Mouse (Mus musculus) layer of hippocampus, postnatal 14 days (tissue): Measurements from ENCODE around the gene Thsd4. TPM values are rescaled to one million over a fixed set of nuclear protein-coding genes. Genes with fewer than 3 reads are reported as not detected.
A peak's percentile ranks its signal among the peaks of the same experiment; 100 is the strongest.

Source experiments
- DNase-seq, 2 experiments: peaks; one replicate each; pipeline ENCODE4 v3.0.0; 2021 to 2022; ENCODE audit warnings: low spot score in 2 of 2, mixed read lengths in 1 of 2
- total RNA-seq, 2 experiments: library from RNA; stranded (reverse); gene quantifications; 2 replicates each; pipeline ENCODE4 v1.2.3; 2021

Gene Thsd4
- total RNA-seq, 2 experiments from 2014 or later, result 36.4 to 37.8 TPM

DNA sequence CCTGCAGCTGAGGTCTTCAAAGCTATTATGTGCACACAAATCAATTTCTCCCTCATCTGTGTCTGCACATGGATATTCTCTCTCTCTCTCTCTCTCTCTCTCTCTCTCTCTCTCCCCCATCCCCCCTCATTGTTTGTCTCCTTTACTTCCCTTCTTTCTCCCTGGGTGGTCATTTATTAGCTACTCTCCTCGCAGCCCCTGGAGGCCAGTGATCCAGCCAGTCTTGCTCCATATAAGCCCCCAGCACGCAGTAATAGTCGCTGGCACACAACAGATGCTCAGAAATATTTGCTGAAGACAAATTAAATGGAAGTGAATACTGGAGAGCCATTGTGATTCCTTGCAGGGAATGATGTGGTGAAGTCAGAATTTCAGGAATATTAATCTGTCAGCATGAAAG is 2.2 kb downstream of the Thsd4 start:
- DNase-seq, result no peak

GRCm38 (mm10) chr9:60518216-60518615 is 3.6 kb downstream of the Thsd4 start:
- no peak for DNase-seq

- no peak for DNase-seq
These were observed 4.7 kb downstream of the Thsd4 start for GRCm38 (mm10) chr9:60517148-60517547.

GRCm38 (mm10) chr9:60516379-60516778 is 5.5 kb downstream of the Thsd4 start:
- DNase-seq, result no peak

DNA sequence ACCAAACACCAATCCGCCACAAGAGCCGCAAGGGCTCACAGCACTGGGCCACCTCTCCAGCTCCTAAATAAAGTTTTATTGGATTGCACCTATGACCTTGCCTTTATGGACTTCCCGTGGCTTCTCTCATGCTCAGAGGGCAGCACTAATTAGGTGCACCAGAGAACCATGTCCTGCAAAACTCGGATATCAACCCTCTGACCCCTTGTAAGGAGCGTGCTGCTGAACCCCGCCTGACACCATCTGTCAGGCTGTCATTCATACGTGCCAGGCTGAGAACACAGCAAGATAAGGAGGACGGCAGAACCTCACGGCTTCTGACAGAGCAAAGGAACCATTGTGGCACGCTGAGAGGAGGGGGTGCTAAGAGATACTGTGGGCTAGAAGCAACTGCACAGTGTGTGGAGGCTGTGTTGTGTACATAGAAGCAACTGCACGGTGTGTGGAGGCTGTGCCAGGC is 8.5 kb downstream of the Thsd4 start:
- no peak for DNase-seq

DNA sequence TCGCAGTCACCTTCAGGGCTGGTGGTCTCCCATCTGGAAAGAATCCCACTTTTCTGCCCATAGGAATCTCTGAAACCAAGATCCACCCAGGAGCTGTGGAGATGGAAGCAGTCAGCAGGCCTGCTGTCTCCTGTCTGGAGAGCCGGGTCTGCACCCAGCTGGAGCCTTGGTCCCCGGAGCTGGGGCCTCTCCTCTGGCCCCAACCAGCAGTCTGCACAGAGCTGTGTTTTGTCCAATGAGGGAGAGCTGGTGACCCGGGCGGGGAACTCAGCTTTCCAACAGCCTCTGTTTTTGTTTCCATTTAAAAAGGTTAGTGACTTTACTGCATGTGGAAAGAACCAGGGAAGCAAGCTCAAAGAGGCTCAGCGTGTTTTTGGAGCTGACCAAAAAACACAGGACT is 11.0 kb downstream of the Thsd4 start:
- no peak for DNase-seq

DNA sequence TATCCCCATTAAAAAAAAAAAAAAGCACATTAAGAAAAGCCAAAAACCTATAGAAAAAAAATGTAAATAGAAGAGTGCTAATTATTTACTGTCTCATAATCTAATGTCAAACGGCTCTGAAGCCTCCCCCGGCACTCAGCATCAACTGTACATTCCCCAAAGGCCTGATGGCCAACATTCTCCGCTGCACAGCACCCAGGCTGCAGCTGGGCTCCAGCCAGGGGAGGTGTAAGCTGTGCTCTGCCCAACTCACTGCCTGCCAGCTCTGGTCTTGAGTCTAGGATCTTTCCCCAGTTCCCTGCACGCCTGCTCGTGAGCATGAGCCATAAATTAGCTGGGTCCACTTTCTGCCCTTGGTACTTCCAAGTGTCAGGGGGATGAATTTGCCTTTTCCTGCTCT is 15.7 kb downstream of the Thsd4 start:
- DNase-seq, result no peak

DNA sequence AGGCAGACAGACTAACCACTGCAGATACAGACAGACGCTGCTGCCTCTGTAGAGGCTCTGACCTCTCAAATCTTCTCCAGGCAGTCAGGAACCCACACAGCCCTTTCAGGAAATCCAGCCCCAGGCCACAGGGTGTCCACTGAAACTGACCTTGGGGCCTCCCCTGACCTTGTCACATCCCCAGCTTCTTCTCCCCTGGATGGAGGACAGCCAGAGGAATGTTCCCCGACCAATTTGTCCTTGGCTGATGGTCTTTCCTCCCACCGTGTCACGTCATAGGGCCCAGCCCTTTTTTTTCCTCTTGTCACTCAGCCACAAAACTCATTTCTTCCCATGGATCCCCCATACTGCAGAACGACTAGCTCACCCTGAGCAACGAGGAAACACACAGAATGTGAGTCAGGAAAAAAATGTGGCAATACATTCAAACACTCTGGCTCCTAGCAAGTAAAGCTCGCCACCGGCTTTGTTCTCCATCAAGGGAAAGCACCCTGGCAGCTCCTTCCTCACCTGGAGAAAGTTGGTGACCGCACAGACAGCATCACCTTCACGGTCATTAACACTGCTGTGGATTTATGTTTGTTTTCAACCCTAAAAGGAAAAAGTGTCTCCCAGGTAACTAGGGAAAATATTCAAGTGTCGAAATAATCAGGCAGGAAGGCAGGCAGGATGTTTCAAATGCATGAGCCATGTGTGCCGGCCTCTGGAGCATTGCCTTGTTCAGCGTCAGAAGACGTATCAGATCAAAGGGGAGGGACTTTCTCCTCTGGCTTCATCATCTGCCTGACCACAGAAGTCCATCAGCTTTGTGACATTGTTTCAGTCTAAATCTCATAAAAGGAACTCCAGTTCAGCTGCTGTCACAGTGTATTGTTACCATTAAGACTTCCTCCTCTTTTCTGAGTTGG is 17.2 kb downstream of the Thsd4 start:
- no peak for DNase-seq

DNA sequence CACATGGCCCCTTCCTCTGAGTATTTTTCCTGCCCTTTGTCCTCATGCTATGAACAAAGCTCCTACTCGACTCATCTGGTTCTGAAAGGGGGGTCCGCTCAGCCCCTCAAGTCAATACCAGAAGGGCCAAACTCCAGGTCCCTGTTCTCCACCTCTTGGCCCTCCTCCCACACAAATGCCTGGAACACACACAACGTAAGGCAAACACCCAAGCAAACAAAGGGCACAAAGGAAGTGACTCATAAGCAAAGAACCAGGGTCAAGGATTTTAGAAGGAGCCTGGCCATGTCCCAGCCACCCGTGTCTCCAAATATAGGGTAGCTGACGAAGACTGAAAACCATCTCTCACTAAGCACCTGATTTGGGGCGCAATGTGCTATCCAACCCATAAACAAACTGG is 19.6 kb downstream of the Thsd4 start:
- DNase-seq, result no peak

DNA sequence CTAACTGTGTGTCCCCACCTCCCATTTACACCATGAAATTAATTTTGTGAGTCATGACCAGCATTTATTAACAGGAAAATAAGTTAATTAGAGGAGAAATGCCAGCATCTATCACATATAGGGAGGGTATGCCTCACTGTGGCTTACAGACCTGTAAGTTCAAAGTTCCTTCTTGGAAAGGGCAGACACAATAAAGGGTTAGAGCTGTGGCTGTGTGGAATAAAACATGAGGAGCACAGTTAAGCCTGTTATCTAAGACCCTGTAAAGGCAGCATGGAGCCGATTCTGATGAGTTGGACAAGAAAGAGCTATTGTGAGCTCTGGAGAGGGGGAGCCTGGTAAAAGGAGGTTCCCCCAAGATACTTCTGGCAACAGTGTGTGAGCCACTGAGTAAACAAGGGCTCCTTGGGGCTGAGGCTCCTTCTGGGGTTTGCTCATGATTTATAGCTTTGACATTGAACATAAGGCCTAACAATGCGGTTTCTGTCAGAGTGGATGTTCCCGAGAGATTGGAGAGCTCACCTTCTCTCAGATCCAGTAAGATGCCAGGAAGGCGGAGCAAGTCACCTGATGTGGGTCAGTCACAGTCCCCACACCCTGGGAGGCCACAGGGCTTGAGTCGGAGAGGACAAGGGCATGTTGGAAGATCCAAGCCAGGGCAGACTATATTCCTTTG is 20.2 kb downstream of the Thsd4 start:
- DNase-seq, result no peak

- DNase-seq, result no peak
These were observed 29.4 kb downstream of the Thsd4 start for GRCm38 (mm10) chr9:60492275-60492974.

DNA sequence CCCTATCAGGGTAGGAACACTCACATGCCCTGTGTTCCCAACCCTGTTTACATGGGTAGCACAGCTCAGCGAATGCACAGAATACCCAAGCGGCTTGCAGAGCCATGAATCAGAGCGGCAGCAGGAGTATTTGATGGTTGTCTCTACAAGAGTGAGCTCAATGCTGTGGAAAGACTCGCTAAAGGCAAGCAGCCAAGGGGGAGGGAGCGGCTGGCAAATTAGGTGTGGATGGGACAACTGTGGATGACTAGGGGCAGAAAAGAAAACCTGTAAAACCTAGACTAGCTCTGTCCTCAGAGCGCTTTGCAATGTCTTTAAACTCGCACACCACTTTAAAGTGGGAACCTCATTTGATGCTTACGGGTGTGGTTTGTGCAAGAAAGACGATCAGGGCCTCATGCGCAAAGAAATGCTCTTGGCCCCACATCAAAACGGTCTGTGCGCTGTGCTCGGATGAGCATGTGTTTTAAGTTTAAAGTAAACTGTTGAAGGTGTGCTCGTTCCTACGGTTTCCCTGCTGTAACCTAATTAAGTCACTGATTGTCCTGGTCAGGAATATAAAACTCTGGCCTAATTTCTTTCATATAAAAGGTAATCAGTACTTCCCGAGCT is 30.3 kb downstream of the Thsd4 start:
- DNase-seq, result no peak

DNA sequence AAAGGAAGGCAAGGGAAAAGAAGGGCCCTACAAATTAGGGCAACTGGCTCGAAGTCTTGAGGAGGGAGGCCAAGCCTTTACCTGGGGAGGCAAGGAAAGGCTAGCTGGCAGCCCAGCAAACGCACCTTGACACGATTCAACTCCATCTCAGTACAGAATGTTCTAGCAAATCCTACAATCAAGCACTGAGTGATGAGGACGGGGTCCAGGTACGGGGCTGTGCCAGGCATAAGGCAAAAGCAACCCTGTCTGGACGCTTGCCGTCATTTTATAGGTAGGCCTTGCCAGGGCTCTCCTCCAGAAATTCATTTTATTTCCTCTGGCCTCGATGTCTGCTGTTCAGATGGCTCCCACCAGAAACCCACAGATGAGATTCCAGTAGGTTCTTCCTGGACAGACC is 30.8 kb downstream of the Thsd4 start:
- DNase-seq, result no peak

DNA sequence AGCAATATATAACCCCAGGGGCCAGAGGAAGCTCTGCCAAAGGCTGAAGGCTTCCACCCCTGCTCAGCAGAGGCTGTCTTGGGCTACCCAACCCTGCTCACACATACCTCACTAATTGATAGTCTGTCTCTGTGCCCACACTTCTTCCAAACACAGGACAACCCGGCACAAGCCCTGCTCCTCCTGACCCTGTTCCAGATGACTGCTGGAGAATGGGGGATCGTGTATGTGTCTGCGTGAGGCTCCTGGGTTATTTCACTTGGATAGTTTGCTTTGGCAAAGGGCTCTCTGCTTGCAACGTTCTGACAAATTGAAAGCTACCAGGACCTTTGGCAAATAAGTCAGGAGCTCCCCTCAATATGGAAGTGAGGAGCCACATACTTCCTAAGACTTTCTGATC is 33.0 kb downstream of the Thsd4 start:
- no peak for DNase-seq

GRCm38 (mm10) chr9:60482165-60482564 is 39.7 kb downstream of the Thsd4 start:
- no peak for DNase-seq

DNA sequence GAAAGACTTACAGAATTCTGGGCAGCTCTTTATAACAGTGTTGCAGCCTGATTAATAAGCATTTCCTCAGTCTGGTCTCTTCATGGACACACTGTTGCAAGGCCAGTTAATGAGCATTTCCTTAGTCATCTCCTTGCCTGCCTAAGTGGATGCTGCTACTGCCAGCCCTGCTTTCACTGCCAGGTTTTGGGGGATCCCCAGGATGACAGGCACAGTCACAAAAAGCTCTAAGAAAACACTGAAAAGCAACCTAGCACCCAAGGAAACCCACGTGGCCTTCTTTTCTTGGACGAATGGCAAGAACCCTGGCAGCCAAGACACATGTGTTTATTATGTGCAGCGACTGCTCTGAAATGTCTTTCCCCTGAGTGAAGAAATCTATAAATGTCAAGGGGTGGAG is 41.8 kb downstream of the Thsd4 start:
- peak in 1 of 2 experiments; percentile 42 for DNase-seq

DNA sequence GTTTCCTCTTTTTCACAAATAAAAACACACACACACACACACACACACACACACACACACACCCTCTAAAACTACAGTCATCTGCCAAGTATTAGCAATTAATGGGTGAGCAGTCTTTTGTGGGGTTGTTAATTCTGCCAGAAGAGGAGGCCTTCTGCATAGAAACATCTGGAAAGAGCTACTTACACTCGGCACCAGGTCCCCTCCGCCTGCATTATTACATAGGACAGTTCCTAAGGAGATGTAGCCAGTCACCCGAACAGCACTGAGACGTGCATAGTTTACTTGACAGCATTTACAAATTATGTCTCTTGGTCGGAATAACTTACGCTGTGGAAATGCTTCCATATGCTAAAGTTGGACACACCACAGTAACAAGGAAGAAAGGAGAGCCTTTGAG is 43.0 kb downstream of the Thsd4 start:
- DNase-seq, result no peak

DNA sequence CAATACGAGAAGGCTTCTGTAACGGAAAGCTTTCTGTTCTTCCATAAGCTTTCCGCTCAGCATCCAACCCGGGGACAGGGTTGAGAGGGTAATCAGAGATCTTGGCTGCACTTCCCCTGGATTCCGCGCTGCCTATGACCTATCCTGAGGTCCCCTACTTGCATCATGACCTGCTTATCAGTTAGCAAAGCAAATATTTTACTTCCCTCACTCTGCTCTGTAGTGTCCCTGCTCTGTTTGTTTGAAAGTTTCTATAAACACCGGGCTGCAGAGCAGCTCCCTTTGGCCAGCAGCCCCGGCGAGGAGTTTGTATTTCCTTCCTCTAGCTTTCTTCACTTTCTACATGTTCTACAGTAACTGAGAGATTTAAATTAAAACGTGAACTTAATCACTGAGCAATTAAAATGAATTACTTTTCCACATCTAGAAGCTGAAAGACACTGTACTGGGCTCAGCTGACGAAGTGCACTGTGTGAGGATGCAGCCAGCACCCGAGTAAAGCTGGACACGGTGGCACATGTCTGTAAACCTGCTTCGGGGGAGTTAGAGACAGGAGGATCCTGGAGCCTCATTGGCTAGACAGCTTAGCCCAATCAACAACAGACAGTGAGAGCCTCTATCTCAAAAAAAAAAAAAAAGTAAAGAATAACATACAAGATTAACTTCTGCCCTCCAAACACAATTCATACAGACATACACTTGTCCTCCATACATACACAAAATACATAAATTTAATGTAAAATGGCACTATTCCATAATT is 43.7 kb downstream of the Thsd4 start:
- DNase-seq, result no peak

- peak in 1 of 2 experiments; percentile 12 for DNase-seq
These were observed 61.5 kb downstream of the Thsd4 start for GRCm38 (mm10) chr9:60460010-60460982.
